Mouse (Mus musculus): ENCODE results near the gene Rreb1.

- TF ChIP-seq POLR2A (IDR thresholded peaks at IDR 0.05; ENCODE audit: extremely low read depth, insufficient read depth, low read length) = 0 out of 2 replicates have a peak, but pooled peaks have one; percentile 35
- TF ChIP-seq CTCF (IDR thresholded peaks at IDR 0.05; ENCODE audit: low read depth, low read length) = no peak
These were observed 48.7 kb downstream of the Rreb1 start for GRCm38 (mm10) chr13:37826994-37827262.

Data from liver, adult 2 months (tissue).